20 mouse cellular contexts compared by ENCODE assay signal in genomic region chr9:27449780-27450422, GRCm38 (mm10). TPM values are rescaled to one million over a fixed set of nuclear protein-coding genes. Genes with fewer than 3 reads are reported as not detected.
A peak's percentile ranks its signal among the peaks of the same experiment; 100 is the strongest.
DNase-seq lines count a peak whose midpoint lies in the region; ATAC-seq lines count a peak whose summit lies in the region.
"Had no signal": no experiment of that assay in that cellular context is flagged by ENCODE, and none has a peak within 500 bp of the region (broad histone marks: within the 10 kb centered on the region; RNA-seq: fewer than 3 reads in every experiment).

No protein-coding gene starts in this region.

- WGBS in embryonic facial prominence, embryonic 14.5 days, result 49% methylated on average over 9 of the region's 9 CpGs
- whole genome bisulfite sequencing in embryonic facial prominence, embryonic 10.5 days, result 49% methylated on average over 9 of the region's 9 CpGs
- 24% methylated on average over 9 of the region's 9 CpGs for WGBS in forebrain, embryonic 16.5 days
- WGBS in neural tube, embryonic 14.5 days, result 28% methylated on average over 9 of the region's 9 CpGs

- H3K9ac ChIP-seq in embryonic facial prominence, embryonic 14.5 days (ENCODE audit: low read depth, low read length), result no peak overlapping the region
- no peak overlapping the region for H3K9ac ChIP-seq in forebrain, embryonic 16.5 days (replicated peaks; ENCODE audit: low read depth, low read length)
- H3K9ac ChIP-seq in neural tube, embryonic 14.5 days (replicated peaks; ENCODE audit: low read depth, low read length), result no peak overlapping the region
- H3K9ac ChIP-seq: heart, embryonic 12.5 days had no signal

- no peaks in the 10 kb centered on the region for H3K36me3 ChIP-seq in embryonic facial prominence, embryonic 14.5 days (ENCODE audit: control insufficient read depth, insufficient read depth, low read length)
- no peaks in the 10 kb centered on the region for H3K36me3 ChIP-seq in embryonic facial prominence, embryonic 10.5 days (replicated peaks)
- H3K36me3 ChIP-seq in forebrain, embryonic 16.5 days (ENCODE audit: control insufficient read depth, insufficient read depth), result no peaks in the 10 kb centered on the region
- no peaks in the 10 kb centered on the region for H3K36me3 ChIP-seq in neural tube, embryonic 14.5 days (ENCODE audit: control insufficient read depth, insufficient read depth, low read length)
- H3K36me3 ChIP-seq: heart, embryonic 12.5 days had no signal

- no peaks in the 10 kb centered on the region for H3K27me3 ChIP-seq in embryonic facial prominence, embryonic 14.5 days (replicated peaks; ENCODE audit: control insufficient read depth, insufficient read depth, low read length)
- H3K27me3 ChIP-seq in embryonic facial prominence, embryonic 10.5 days (replicated peaks; ENCODE audit: low read depth, poor library complexity, severe bottlenecking), result no peaks in the 10 kb centered on the region
- H3K27me3 ChIP-seq in forebrain, embryonic 16.5 days (replicated peaks; ENCODE audit: control insufficient read depth, insufficient read depth, low read length), result no peaks in the 10 kb centered on the region
- no peaks in the 10 kb centered on the region for H3K27me3 ChIP-seq in neural tube, embryonic 14.5 days (ENCODE audit: control insufficient read depth, insufficient read depth, low read length)
- H3K27me3 ChIP-seq: heart, embryonic 12.5 days had no signal

- no peaks in the 10 kb centered on the region for H3K9me3 ChIP-seq in embryonic facial prominence, embryonic 14.5 days (ENCODE audit: control insufficient read depth, low read length)
- H3K9me3 ChIP-seq in embryonic facial prominence, embryonic 10.5 days, result no peaks in the 10 kb centered on the region
- H3K9me3 ChIP-seq in forebrain, embryonic 16.5 days (ENCODE audit: control insufficient read depth, low read length), result no peaks in the 10 kb centered on the region
- no peaks in the 10 kb centered on the region for H3K9me3 ChIP-seq in neural tube, embryonic 14.5 days (ENCODE audit: control insufficient read depth, low read length)
- H3K9me3 ChIP-seq: heart, embryonic 12.5 days had no signal

- H3K27ac ChIP-seq in embryonic facial prominence, embryonic 14.5 days (replicated peaks; ENCODE audit: low read depth, low read length), result no peak overlapping the region
- no peak overlapping the region for H3K27ac ChIP-seq in embryonic facial prominence, embryonic 10.5 days (replicated peaks)
- H3K27ac ChIP-seq in forebrain, embryonic 16.5 days (ENCODE audit: low read length), result no peak overlapping the region
- no peak overlapping the region for H3K27ac ChIP-seq in neural tube, embryonic 14.5 days (ENCODE audit: low read depth, low read length)
- H3K27ac ChIP-seq: macrophage had no signal

- H3K4me2 ChIP-seq in embryonic facial prominence, embryonic 14.5 days (ENCODE audit: low read depth, low read length), result no peak overlapping the region
- H3K4me2 ChIP-seq in forebrain, embryonic 16.5 days (ENCODE audit: low read length), result no peak overlapping the region
- no peak overlapping the region for H3K4me2 ChIP-seq in neural tube, embryonic 14.5 days (ENCODE audit: low read depth, low read length)
- H3K4me2 ChIP-seq: heart, embryonic 12.5 days had no signal

- peak; percentile 33; the same call in 1 of the 2 replicates for ATAC-seq in embryonic facial prominence, embryonic 14.5 days (ENCODE audit: low read depth)
- ATAC-seq in forebrain, embryonic 16.5 days, result peak; percentile 61
- ATAC-seq in neural tube, embryonic 14.5 days (ENCODE audit: low read depth), result peak; percentile 17; the same call in 1 of the 2 replicates
- no peak for ATAC-seq in frontal cortex, adult (ENCODE audit: low TSS enrichment)
- ATAC-seq: Patski had no signal

- H3K4me1 ChIP-seq in embryonic facial prominence, embryonic 14.5 days (ENCODE audit: control insufficient read depth, insufficient read depth, low read length), result no peaks in the 10 kb centered on the region
- H3K4me1 ChIP-seq in embryonic facial prominence, embryonic 10.5 days, result peaks cover 10% of the 10 kb centered on the region
- H3K4me1 ChIP-seq in forebrain, embryonic 16.5 days (replicated peaks; ENCODE audit: control insufficient read depth, insufficient read depth, low read length), result peaks cover 13% of the 10 kb centered on the region
- H3K4me1 ChIP-seq in neural tube, embryonic 14.5 days (ENCODE audit: control insufficient read depth, insufficient read depth, low read length), result no peaks in the 10 kb centered on the region
- H3K4me1 ChIP-seq: heart, embryonic 12.5 days had no signal

- DNase-seq in embryonic facial prominence, embryonic 14.5 days (ENCODE audit: low spot score), result peak; percentile 27
- no peak for DNase-seq in embryonic facial prominence, embryonic 10.5 days (ENCODE audit: low spot score)
- DNase-seq in mesoderm, embryonic 11.5 days (ENCODE audit: low read depth, low spot score), result peak; percentile 73
- no peak for DNase-seq in urinary bladder, postnatal 36 days (ENCODE audit: low spot score in 2 of 2)
- no peak for DNase-seq in frontal cortex, postnatal 36 days (ENCODE audit: low spot score in 2 of 2)
- DNase-seq: cerebellum, postnatal 36 days; gastrocnemius, postnatal 14 days; right cerebral cortex, postnatal 25 days; thymus, postnatal 4 days had no signal

- H3K4me3 ChIP-seq in embryonic facial prominence, embryonic 14.5 days (ENCODE audit: low read depth, low read length), result no peak overlapping the region
- H3K4me3 ChIP-seq in embryonic facial prominence, embryonic 10.5 days, result no peak overlapping the region
- no peak overlapping the region for H3K4me3 ChIP-seq in forebrain, embryonic 16.5 days (replicated peaks; ENCODE audit: low read length)
- no peak overlapping the region for H3K4me3 ChIP-seq in neural tube, embryonic 14.5 days (ENCODE audit: low read depth, low read length)
- H3K4me3 ChIP-seq: erythroblast, embryonic 14.5 days; heart, embryonic 12.5 days had no signal

RNA-seq across cellular contexts. Expression of gene Spata19, which starts 53.3 kb away (rescaled TPM):
- polyA plus RNA-seq in embryonic facial prominence, embryonic 14.5 days (2014; fragmentation: Nextera tagmentation; extraction: Ambion mirVana), result not detected in 2 replicates
- polyA plus RNA-seq in embryonic facial prominence, embryonic 10.5 days (2016; fragmentation: Nextera tagmentation; extraction: Ambion mirVana), result not detected in 2 replicates
- polyA plus RNA-seq in forebrain, embryonic 16.5 days (2015; fragmentation: Nextera tagmentation; extraction: Ambion mirVana), result not detected in 2 replicates
- polyA plus RNA-seq in neural tube, embryonic 14.5 days (2014; fragmentation: Nextera tagmentation; extraction: Ambion mirVana), result not detected in 2 replicates
- polyA plus RNA-seq: erythroblast, embryonic 14.5 days; heart, embryonic 12.5 days; kidney, embryonic 16.5 days; limb, embryonic 11.5 days; liver, embryonic 16.5 days; macrophage; Patski; stomach, embryonic 16.5 days had no signal

Comparison
In these comparisons a context has a peak if more than half of its experiments do, and no peak if none do; other contexts are left out.
1. DNase-seq: peak in embryonic facial prominence, embryonic 14.5 days (single experiment) and mesoderm, embryonic 11.5 days (single experiment); none in embryonic facial prominence, embryonic 10.5 days (single experiment), urinary bladder, postnatal 36 days (0 of 2) and frontal cortex, postnatal 36 days (0 of 2).